Mouse (Mus musculus) adrenal gland, postnatal 10 days (tissue): ENCODE measurements around the gene Neurl4. TPM values are rescaled to one million over a fixed set of nuclear protein-coding genes. Genes with fewer than 3 reads are reported as not detected.
"Not testable (repeated sequence)": the region's sequence is repeated elsewhere in the genome, so short reads cannot be mapped to it uniquely, and the experiment has no call there.

ENCODE experiments used
- DNase-seq: peaks from one replicate; pipeline ENCODE4 v3.0.0; 2021; ENCODE audit warnings: mixed read lengths
- microRNA-seq: library from miRNA; unstranded; fragments of <30 nt; microRNA quantifications from one replicate; pipeline ENCODE4 v1.2.0, GENCODE M21; 2021
- total RNA-seq, 2 experiments: library from RNA; stranded (reverse); gene quantifications; 2 replicates each; pipeline ENCODE4 v1.2.3; 2021

Gene Neurl4
- total RNA-seq, 2 experiments from 2014 or later = 33.6 to 48.1 TPM

DNA sequence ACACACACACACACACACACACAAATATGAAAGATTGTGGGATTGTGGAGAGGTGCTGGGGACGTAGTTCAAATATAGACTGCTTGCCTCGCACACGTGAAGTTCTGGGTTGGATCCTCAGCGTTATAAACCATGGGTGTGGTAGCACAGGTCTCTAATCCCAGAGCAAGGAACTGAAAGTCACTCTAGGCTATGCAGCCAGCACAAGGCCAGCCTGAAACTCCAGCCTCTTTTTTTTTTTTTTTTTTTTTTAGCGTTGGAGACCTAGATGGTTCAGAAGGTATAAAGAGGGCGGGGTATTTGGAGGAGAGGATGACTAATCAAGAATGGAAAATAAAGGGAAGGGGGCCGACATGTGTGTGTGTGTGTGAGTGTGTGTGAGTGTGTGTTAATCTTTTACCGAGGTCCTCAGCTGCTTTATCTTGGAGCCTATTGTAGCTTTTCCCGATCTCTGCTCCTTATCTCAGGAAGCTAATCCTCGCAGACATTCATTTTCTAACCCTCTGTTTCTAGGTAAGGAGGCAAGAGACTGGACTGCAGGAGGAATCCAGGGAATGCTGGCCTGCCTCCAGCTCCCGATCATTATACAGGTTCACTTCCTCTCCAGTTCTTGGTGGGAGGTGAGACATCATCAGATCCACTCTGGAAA is 52.5 kb downstream of the Neurl4 start:
- no peak for DNase-seq

- DNase-seq = not testable (repeated sequence)
Observed at GRCm38 (mm10) chr11:69955618-69956017, 54.7 kb downstream of the Neurl4 start.

DNA sequence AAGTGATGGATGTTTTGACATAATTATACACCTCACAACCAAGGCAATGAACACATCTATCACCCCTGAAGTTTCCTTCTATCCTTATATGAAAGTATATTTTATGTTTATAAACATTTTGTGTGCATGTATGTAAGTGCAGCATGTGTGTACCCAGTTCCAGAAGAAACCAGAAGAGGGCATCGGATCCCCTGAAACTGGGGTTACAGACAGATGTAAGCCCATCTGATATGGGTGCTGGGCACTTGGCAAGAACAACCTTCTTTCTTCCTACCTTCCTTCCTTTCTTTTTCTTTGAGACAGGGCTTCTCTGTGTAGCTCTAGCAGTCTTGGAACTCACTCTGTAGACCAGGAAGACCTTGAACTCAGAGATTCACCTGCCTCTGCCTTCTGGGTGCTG is 55.3 kb downstream of the Neurl4 start:
- no peak for DNase-seq

- peak; percentile 21 for DNase-seq
Observed at GRCm38 (mm10) chr11:69960616-69961015, 59.7 kb downstream of the Neurl4 start.

GRCm38 (mm10) chr11:69961841-69962240 is 61.0 kb downstream of the Neurl4 start:
- no peak for DNase-seq

Small RNA genes lying within 50 kb of the gene (microRNA-seq; reads per million reads assigned to microRNA genes)
- not detected for gene Mir6924

Other genes starting within 250 kb of the Neurl4 start
- gene Sox15, start 245.8 kb upstream of the Neurl4 start, total RNA-seq = not detected
- 100 to 1,000 TPM; 114 to 116 TPM for gene Mpdu1, start 238.4 kb upstream of the Neurl4 start, total RNA-seq
- 10 to 100 TPM in 1 of 2 experiments, 1 to 10 TPM in 1; 9.8 to 12.0 TPM for gene Cd68, start 234.9 kb upstream of the Neurl4 start, total RNA-seq
- 100 to 1,000 TPM; 598 to 631 TPM for gene Eif4a1, start 228.6 kb upstream of the Neurl4 start, total RNA-seq
- gene Senp3, start 219.0 kb upstream of the Neurl4 start, total RNA-seq = 10 to 100 TPM; 62.6 to 76.3 TPM
- 1 to 10 TPM; 2.0 to 5.0 TPM for gene Tnfsf13, start 215.3 kb upstream of the Neurl4 start, total RNA-seq
- 10 to 100 TPM; 18.1 to 19.2 TPM for gene Tnfsf12, start 205.2 kb upstream of the Neurl4 start, total RNA-seq
- gene Tnfsfm13, start 205.0 kb upstream of the Neurl4 start, total RNA-seq = 1 to 10 TPM; 4.2 to 5.1 TPM
- 10 to 100 TPM; 53.9 to 67.5 TPM for gene Polr2a, start 142.4 kb upstream of the Neurl4 start, total RNA-seq
- not detected for gene Slc35g3, start 139.1 kb upstream of the Neurl4 start, total RNA-seq
- gene Zbtb4, start 135.2 kb upstream of the Neurl4 start, total RNA-seq = 10 to 100 TPM; 35.5 to 41.2 TPM
- 1 to 10 TPM; 2.3 to 7.9 TPM for gene Chrnb1, start 105.1 kb upstream of the Neurl4 start, total RNA-seq
- gene Fgf11, start 99.2 kb upstream of the Neurl4 start, total RNA-seq = 1 to 10 TPM; 2.4 to 3.8 TPM
- gene Tmem102, start 95.4 kb upstream of the Neurl4 start, total RNA-seq = 1 to 10 TPM; 1.0 TPM
- not detected for gene Gm39566, start 85.8 kb upstream of the Neurl4 start, total RNA-seq
- not detected for gene Spem2, start 82.6 kb upstream of the Neurl4 start, total RNA-seq
- gene Spem1, start 78.9 kb upstream of the Neurl4 start, total RNA-seq = not detected
- 10 to 100 TPM; 17.3 to 23.5 TPM for gene Nlgn2, start 63.3 kb upstream of the Neurl4 start, total RNA-seq
- gene Tmem256, start 62.6 kb upstream of the Neurl4 start, total RNA-seq = 100 to 1,000 TPM; 137 to 145 TPM
- 10 to 100 TPM; 49.2 to 59.2 TPM for gene Plscr3, start 54.7 kb upstream of the Neurl4 start, total RNA-seq
- gene Tnk1, start 42.3 kb upstream of the Neurl4 start, total RNA-seq = under 1 TPM; 0.12 to 0.24 TPM
- gene Tmem95, start 23.1 kb upstream of the Neurl4 start, total RNA-seq = not detected
- 1 to 10 TPM; 4.1 to 4.2 TPM for gene Kctd11, start 19.7 kb upstream of the Neurl4 start, total RNA-seq
- 1 to 10 TPM; 4.3 to 4.7 TPM for gene Acap1, start 5.5 kb upstream of the Neurl4 start, total RNA-seq
- gene 2810408A11Rik, start 85 bp upstream of the Neurl4 start, total RNA-seq = 1 to 10 TPM; 3.1 to 3.2 TPM
- gene Gps2, start 12.8 kb downstream of the Neurl4 start, total RNA-seq = 10 to 100 TPM; 42.3 to 43.1 TPM
- gene Eif5a, start 20.9 kb downstream of the Neurl4 start, total RNA-seq = 100 to 1,000 TPM; 578 to 644 TPM
- gene Ybx2, start 34.7 kb downstream of the Neurl4 start, total RNA-seq = 10 to 100 TPM; 19.6 to 44.5 TPM
- gene Slc2a4, start 47.1 kb downstream of the Neurl4 start, total RNA-seq = 10 to 100 TPM; 67.6 to 81.9 TPM
- gene Cldn7, start 63.7 kb downstream of the Neurl4 start, total RNA-seq = 1 to 10 TPM in 1 of 2 experiments, under 1 TPM in 1; 0.70 to 1.2 TPM
- 100 to 1,000 TPM; 117 to 148 TPM for gene Ctdnep1, start 80.1 kb downstream of the Neurl4 start, total RNA-seq
- 10 to 100 TPM; 66.8 to 71.4 TPM for gene Elp5, start 81.4 kb downstream of the Neurl4 start, total RNA-seq
- 100 to 1,000 TPM; 339 to 345 TPM for gene Gabarap, start 90.1 kb downstream of the Neurl4 start, total RNA-seq
- 10 to 100 TPM; 43.5 to 50.5 TPM for gene Phf23, start 94.7 kb downstream of the Neurl4 start, total RNA-seq
- 10 to 100 TPM; 15.7 to 23.0 TPM for gene Dvl2, start 99.5 kb downstream of the Neurl4 start, total RNA-seq
- 1,000 to 10,000 TPM; 1,467 to 1,540 TPM for gene Acadvl, start 114.3 kb downstream of the Neurl4 start, total RNA-seq
- 10 to 100 TPM; 29.9 to 37.6 TPM for gene Dlg4, start 115.9 kb downstream of the Neurl4 start, total RNA-seq
- gene Asgr1, start 153.0 kb downstream of the Neurl4 start, total RNA-seq = 10 to 100 TPM; 35.0 to 76.1 TPM
- 10 to 100 TPM; 17.1 to 37.9 TPM for gene Asgr2, start 191.6 kb downstream of the Neurl4 start, total RNA-seq
- 1 to 10 TPM; 2.1 to 2.5 TPM for gene Mgl2, start 229.3 kb downstream of the Neurl4 start, total RNA-seq